Mouse (Mus musculus) liver, embryonic 12.5 days (tissue): ENCODE measurements at regions not wholly inside any gene's neighbourhood (a gene's known extent, or its start where the extent isn't known, plus 50 kb on each side); places are given as distances from the start of the nearest gene placed in this dataset.

Experiments used
- ATAC-seq: fragments of 200-750 bp; cut with Nextera tagmentation; 2 replicates; pipeline ENCODE4 v1.8.0; 2017; ENCODE audit warnings: moderate number of reproducible peaks, mild to moderate bottlenecking, moderate library complexity
- H3K27ac ChIP-seq: fragments of 300-500 bp; sonication (generic); 2 replicates; pipeline ENCODE4 v1.5.1; 2016; ENCODE audit warnings: mild to moderate bottlenecking
- H3K27me3 ChIP-seq: fragments of 300-500 bp; sonication (generic); replicated peaks from 2 replicates; pipeline ENCODE4 v1.6.1; 2016; ENCODE audit warnings: mild to moderate bottlenecking, moderate library complexity
- H3K36me3 ChIP-seq: fragments of 300-500 bp; sonication (generic); 2 replicates; pipeline ENCODE4 v1.6.1; 2016; ENCODE audit warnings: mild to moderate bottlenecking, moderate library complexity
- H3K4me1 ChIP-seq: fragments of 300-500 bp; sonication (generic); 2 replicates; pipeline ENCODE4 v1.6.1; 2016
- H3K4me2 ChIP-seq: fragments of 300-500 bp; sonication (generic); 2 replicates; pipeline ENCODE4 v1.6.1; 2016; ENCODE audit warnings: mild to moderate bottlenecking, moderate library complexity
- H3K4me3 ChIP-seq: fragments of 300-500 bp; sonication (generic); 2 replicates; pipeline ENCODE4 v1.5.1; 2016; ENCODE audit warnings: mild to moderate bottlenecking, moderate library complexity
- H3K9ac ChIP-seq: fragments of 300-500 bp; sonication (generic); 2 replicates; pipeline ENCODE4 v1.6.1; 2016; ENCODE audit warnings: mild to moderate bottlenecking, moderate library complexity
- H3K9me3 ChIP-seq: fragments of 300-500 bp; sonication (generic); replicated peaks from 2 replicates; pipeline ENCODE4 v1.6.1; 2016; ENCODE audit warnings: mild to moderate bottlenecking, moderate library complexity
- WGBS: fragments of 180-500 bp; shearing (Covaris S2); methylation state at CpG from one replicate; pipeline ENCODE4 v1.1.7; 2016; ENCODE audit not compliant: insufficient replicate concordance; 5-methylcytosine and 5-hydroxymethylcytosine counted together

DNA sequence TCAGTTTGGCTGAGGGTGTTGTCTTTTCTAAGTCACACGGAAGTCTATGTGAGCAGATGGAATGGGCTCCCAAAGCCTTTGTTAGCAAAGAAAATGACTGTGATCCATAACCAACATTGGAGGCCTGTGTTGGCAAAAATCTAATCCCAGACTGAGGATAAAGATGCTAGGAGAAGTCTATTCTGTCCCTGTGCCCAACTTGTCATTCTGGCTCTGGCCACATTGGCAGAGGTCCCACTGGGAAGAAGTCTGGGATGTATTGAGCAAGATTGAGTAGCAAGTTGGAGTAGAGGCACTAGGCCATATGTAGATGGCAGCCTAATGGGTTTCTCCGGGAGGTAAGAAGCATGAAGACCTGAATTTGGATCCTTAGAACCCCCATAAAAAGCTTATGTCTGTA, 54.1 kb downstream of the Nog start:
- Histone ChIP-seq H3K4me3 (no peak overlapping the region), H3K36me3 (no peaks in the 10 kb centered on the region), H3K27me3 (no peaks in the 10 kb centered on the region), H3K9me3 (0 out of 2 replicates have a peak, but pooled peaks cover 3% of the 10 kb centered on the region), H3K9ac (no peak overlapping the region), H3K27ac (no peak overlapping the region), H3K4me2 (no peak overlapping the region), H3K4me1 (no peaks in the 10 kb centered on the region)
- ATAC-seq: no peak
- 70% methylated on average over 2 of the region's 2 CpGs for WGBS

DNA sequence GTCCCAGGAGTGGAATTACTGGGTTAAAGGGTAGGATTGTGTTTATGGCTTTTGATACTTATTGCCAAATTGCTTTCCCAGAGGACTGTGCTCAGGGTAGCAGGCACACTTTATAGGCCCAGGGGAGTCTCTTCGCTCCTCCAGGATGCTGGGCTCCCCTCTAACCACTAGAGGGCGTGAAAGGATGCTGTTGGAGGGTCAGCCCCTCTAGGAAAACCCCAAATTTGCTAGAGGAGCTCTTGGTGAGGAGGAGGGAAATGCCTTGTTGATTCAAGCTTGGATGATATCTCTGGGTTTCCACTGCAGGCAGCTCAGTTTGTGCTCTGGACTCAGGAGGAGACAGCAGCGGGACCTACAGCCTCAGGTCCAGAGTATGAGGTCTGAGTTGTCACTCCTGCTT, 58.8 kb downstream of the Nog start:
- Histone ChIP-seq H3K9ac (no peak overlapping the region), H3K36me3 (no peaks in the 10 kb centered on the region), H3K27ac (no peak overlapping the region), H3K27me3 (no peaks in the 10 kb centered on the region), H3K4me3 (no peak overlapping the region), H3K4me2 (no peak overlapping the region), H3K9me3 (no peaks in the 10 kb centered on the region), H3K4me1 (no peaks in the 10 kb centered on the region)
- ATAC-seq: no peak
- WGBS: 29% methylated on average over 3 of the region's 3 CpGs

DNA sequence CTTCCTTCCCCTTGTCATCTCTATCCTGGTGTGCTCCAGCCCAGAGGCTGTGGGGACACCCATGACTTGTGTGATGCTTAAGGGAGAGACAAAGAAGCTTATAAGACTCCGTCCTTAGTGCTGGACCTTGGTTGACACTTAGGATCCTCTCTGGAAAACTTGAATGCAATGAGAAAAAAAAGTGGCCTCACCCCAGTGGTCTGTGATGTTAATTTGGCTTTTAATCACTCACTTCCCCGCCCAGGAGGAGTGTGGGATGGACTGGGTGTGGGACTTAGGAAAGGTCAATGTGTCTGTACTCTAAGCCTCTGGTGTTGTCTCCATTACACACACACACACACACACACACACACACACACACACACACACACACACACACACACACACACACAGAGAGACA, 60.0 kb downstream of the Nog start:
- Histone ChIP-seq H3K4me3 (no peak overlapping the region), H3K36me3 (no peaks in the 10 kb centered on the region), H3K9ac (no peak overlapping the region), H3K4me2 (no peak overlapping the region), H3K27me3 (no peaks in the 10 kb centered on the region), H3K9me3 (no peaks in the 10 kb centered on the region), H3K27ac (no peak overlapping the region), H3K4me1 (no peaks in the 10 kb centered on the region)
- 42% methylated on average over 2 of the region's 2 CpGs for WGBS
- ATAC-seq: no peak

- Histone ChIP-seq H3K4me1 (no peaks in the 10 kb centered on the region), H3K27me3 (no peaks in the 10 kb centered on the region), H3K36me3 (no peaks in the 10 kb centered on the region), H3K4me3 (no peak overlapping the region), H3K9ac (no peak overlapping the region), H3K27ac (no peak overlapping the region), H3K9me3 (no peaks in the 10 kb centered on the region), H3K4me2 (no peak overlapping the region)
- ATAC-seq: no peak
- WGBS: 61% methylated on average over 9 of the region's 9 CpGs
These were observed 62.2 kb downstream of the Nog start for GRCm38 (mm10) chr11:89239891-89240290.

DNA sequence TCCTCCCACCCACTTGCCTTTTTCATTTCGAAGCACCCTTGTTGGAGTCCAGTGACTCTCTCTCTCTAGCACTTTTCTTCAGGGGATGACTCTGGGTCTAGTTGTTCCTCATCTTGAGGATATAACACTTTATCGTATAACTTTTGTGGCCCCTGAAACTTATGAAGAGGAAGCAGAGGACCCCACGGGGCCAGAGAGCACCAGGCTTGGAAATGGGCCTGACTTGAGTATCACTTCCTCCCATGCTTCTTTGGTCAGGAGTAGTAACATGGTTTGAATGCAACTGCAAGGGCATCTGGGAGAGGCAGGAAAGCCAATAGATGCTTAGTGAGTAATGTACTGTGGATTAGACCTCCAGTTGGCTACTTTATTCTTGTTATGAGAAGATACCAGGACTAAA, 65.2 kb downstream of the Nog start:
- 74% methylated on average over 3 of the region's 3 CpGs for WGBS
- no peak overlapping the region for H3K9ac ChIP-seq
- no peaks in the 10 kb centered on the region for H3K27me3 ChIP-seq
- no peaks in the 10 kb centered on the region for H3K36me3 ChIP-seq
- H3K9me3 ChIP-seq: no peaks in the 10 kb centered on the region
- no peak overlapping the region for H3K4me3 ChIP-seq
- H3K27ac ChIP-seq: no peak overlapping the region
- ATAC-seq: no peak
- no peak overlapping the region for H3K4me2 ChIP-seq
- H3K4me1 ChIP-seq: no peaks in the 10 kb centered on the region

DNA sequence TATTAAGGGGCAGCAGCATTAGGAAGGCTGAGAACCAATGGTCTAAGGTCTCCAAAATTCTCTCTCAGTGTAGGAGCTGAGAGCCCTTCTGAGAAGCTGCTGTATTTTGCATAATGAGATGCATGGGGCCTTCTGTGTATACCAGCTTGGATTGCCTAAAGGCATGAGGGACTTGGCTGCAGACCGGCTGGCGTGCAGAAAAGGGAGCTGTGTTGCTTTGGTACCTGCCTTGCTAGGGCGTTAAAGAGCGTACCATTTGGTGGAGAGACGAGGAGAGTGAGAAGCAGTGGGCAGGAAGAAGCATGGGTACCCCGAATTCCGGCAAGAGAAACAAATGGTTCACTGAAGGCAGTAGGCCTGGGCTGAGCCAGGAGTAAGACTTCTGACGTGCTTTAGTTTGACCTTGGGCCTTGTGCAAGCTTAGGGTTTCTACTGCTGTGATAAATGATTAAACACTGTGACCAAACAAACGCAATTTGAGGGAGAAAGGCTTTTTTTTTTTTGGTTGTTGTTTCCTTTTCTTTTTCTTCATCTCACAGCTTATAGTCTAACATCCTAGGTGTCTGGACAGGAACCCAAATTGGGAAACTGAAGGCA, 69.2 kb downstream of the Nog start:
- H3K36me3 ChIP-seq: no peaks in the 10 kb centered on the region
- H3K9ac ChIP-seq: no peak overlapping the region
- no peaks in the 10 kb centered on the region for H3K9me3 ChIP-seq
- no peak overlapping the region for H3K4me3 ChIP-seq
- no peak overlapping the region for H3K27ac ChIP-seq
- H3K4me2 ChIP-seq: no peak overlapping the region
- ATAC-seq: no peak
- 44% methylated on average over 9 of the region's 9 CpGs for WGBS
- no peaks in the 10 kb centered on the region for H3K4me1 ChIP-seq
- H3K27me3 ChIP-seq: no peaks in the 10 kb centered on the region

- Histone ChIP-seq H3K36me3 (no peaks in the 10 kb centered on the region), H3K4me2 (no peak overlapping the region), H3K27ac (no peak overlapping the region), H3K4me3 (no peak overlapping the region), H3K9ac (no peak overlapping the region), H3K27me3 (no peaks in the 10 kb centered on the region), H3K4me1 (peaks cover 5% of the 10 kb centered on the region; the same call in 1 of the 2 replicates), H3K9me3 (no peaks in the 10 kb centered on the region)
- ATAC-seq: no peak
- 50% methylated on average over 5 of the region's 5 CpGs for WGBS
These were observed 72.4 kb downstream of the Nog start for GRCm38 (mm10) chr11:89229726-89230125.

DNA sequence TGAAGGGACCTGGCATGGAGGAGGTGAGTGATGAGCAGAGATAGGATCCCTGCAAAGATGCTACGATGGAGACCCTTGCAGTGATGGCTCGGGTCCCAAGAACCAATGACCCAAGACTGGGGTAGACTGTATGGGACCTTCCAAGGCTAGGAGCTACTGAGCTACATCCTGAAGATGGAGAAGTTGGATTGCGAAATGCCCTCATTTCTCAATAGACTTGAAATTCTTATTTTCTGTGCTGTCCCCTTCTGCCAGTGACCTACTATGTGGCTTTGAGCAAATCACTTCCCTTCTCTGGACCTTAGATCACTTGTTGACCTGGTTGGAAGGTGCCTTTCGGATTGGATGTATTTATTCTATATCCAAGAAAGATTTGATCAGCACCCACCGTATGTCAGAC, 88.9 kb downstream of the Nog start:
- Histone ChIP-seq H3K27me3 (0 out of 2 replicates have a peak, but pooled peaks cover 8% of the 10 kb centered on the region), H3K9me3 (no peaks in the 10 kb centered on the region), H3K27ac (no peak overlapping the region), H3K4me1 (no peaks in the 10 kb centered on the region), H3K4me3 (no peak overlapping the region), H3K36me3 (no peaks in the 10 kb centered on the region), H3K9ac (no peak overlapping the region), H3K4me2 (no peak overlapping the region)
- WGBS: 64% methylated on average over 5 of the region's 5 CpGs
- ATAC-seq: no peak

DNA sequence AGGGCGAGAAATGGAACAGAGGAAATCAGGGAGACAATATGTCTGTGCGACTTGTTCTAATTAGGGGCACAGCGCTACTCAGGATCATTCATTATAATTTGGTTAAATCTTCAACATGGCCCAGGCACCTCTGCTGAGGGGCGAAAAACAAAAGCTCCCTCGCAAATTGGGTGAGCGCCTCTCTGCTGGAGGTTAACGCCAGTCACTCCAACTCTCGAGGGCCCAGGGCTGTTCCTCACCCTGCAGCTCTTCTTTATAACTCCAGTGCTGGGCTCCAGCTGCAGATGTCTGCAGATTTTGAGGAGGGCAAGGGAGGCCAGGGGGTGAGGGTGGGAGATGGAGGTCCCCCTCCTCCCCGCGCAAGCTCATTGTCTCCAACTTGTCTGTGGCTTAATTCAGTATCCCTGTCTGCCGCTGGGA, 92.6 kb downstream of the Nog start:
- no peak for ATAC-seq
- no peak overlapping the region for H3K9ac ChIP-seq
- WGBS: 43% methylated on average over 11 of the region's 11 CpGs
- no peak overlapping the region for H3K4me3 ChIP-seq
- 0 out of 2 replicates have a peak, but pooled peaks cover 8% of the 10 kb centered on the region for H3K27me3 ChIP-seq
- no peaks in the 10 kb centered on the region for H3K4me1 ChIP-seq
- no peak overlapping the region for H3K4me2 ChIP-seq
- no peak overlapping the region for H3K27ac ChIP-seq
- no peaks in the 10 kb centered on the region for H3K9me3 ChIP-seq
- no peaks in the 10 kb centered on the region for H3K36me3 ChIP-seq

GRCm38 (mm10) chr11:89209072-89209471, 93.1 kb downstream of the Nog start:
- no peaks in the 10 kb centered on the region for H3K36me3 ChIP-seq
- no peak overlapping the region for H3K4me3 ChIP-seq
- H3K9ac ChIP-seq: no peak overlapping the region
- H3K27ac ChIP-seq: no peak overlapping the region
- H3K4me2 ChIP-seq: no peak overlapping the region
- ATAC-seq: no peak
- no peaks in the 10 kb centered on the region for H3K4me1 ChIP-seq
- H3K27me3 ChIP-seq: 0 out of 2 replicates have a peak, but pooled peaks cover 8% of the 10 kb centered on the region
- WGBS: 32% methylated on average over 6 of the region's 6 CpGs
- H3K9me3 ChIP-seq: no peaks in the 10 kb centered on the region

DNA sequence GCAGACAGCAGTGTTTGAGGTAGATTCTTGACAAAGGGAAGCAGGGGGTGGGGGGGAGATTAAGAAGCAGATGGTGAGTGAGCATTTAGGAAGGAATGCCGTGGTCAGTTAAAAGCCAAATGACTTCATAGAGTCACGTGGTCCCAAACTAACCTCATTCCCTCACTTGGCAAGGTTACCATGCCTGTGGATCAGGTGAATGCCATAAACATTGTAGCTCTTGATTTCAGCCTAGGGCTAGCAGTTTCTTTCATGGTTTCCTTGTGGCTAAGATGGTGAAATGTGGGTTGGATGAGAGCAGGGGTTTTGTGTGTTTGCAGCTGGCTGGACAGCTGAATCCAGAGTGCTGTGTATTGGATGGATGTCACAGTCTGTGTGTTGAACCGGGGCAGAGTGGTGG, 95.3 kb downstream of the Nog start:
- Histone ChIP-seq H3K4me2 (no peak overlapping the region), H3K36me3 (no peaks in the 10 kb centered on the region), H3K4me1 (no peaks in the 10 kb centered on the region), H3K4me3 (no peak overlapping the region), H3K27me3 (0 out of 2 replicates have a peak, but pooled peaks cover 8% of the 10 kb centered on the region), H3K9me3 (no peaks in the 10 kb centered on the region), H3K27ac (no peak overlapping the region), H3K9ac (no peak overlapping the region)
- no peak for ATAC-seq
- WGBS: 34% methylated on average over 3 of the region's 3 CpGs

DNA sequence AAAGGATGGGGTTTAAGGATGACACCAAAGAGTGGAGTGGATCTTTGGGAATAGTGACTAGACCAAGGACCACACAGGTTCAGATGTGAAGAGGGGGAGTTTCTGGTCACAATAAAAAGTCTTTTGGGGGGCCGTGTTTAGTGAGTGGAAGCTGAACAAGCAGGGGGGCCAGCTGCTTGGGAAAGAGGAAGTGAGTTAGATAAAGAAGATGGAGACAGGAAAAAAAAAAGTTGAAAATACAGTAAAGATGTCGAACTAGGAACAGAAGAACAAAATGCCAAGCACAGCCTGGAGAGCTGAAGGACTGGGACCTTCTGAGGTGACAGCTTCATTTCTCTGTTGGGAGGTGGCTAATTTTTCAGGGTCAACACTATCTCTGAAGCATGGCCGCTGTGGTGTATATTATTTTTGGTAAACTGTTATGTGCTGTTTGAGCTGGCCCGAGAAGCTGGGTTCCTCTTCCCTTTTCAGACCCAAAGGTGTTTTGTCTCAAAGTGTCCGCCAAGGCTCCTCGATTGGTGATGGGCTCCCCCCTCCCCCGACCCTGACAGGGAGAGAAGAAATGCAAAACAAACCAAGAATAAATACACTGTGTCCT, 97.1 kb downstream of the Nog start:
- Histone ChIP-seq H3K9ac (no peak overlapping the region), H3K27me3 (0 out of 2 replicates have a peak, but pooled peaks cover 6% of the 10 kb centered on the region), H3K36me3 (no peaks in the 10 kb centered on the region), H3K9me3 (no peaks in the 10 kb centered on the region), H3K4me3 (no peak overlapping the region), H3K4me1 (no peaks in the 10 kb centered on the region), H3K4me2 (no peak overlapping the region), H3K27ac (no peak overlapping the region)
- no peak for ATAC-seq
- WGBS: 29% methylated on average over 7 of the region's 7 CpGs

- no peak for ATAC-seq
- Histone ChIP-seq H3K9ac (no peak overlapping the region), H3K27ac (no peak overlapping the region), H3K9me3 (no peaks in the 10 kb centered on the region; the same call in 1 of the 2 replicates), H3K4me3 (no peak overlapping the region), H3K36me3 (no peaks in the 10 kb centered on the region), H3K27me3 (no peaks in the 10 kb centered on the region), H3K4me2 (no peak overlapping the region), H3K4me1 (no peaks in the 10 kb centered on the region)
- 81% methylated on average over 3 of the region's 3 CpGs for WGBS
These were observed 101.7 kb downstream of the Nog start for GRCm38 (mm10) chr11:89200458-89200857.
